Mouse (Mus musculus) spleen, adult 18-20 months (tissue): Measurements from ENCODE around the gene 1700010I14Rik.

ENCODE experiments used
- DNase-seq, 2 experiments: peaks; one replicate each; pipeline ENCODE4 v3.0.0; 2022; ENCODE audit warnings: mixed read lengths in 2 of 2

Gene 1700010I14Rik

GRCm38 (mm10) chr17:9030181-9030580 is 42.0 kb downstream of the 1700010I14Rik start:
- no peak for DNase-seq

DNA sequence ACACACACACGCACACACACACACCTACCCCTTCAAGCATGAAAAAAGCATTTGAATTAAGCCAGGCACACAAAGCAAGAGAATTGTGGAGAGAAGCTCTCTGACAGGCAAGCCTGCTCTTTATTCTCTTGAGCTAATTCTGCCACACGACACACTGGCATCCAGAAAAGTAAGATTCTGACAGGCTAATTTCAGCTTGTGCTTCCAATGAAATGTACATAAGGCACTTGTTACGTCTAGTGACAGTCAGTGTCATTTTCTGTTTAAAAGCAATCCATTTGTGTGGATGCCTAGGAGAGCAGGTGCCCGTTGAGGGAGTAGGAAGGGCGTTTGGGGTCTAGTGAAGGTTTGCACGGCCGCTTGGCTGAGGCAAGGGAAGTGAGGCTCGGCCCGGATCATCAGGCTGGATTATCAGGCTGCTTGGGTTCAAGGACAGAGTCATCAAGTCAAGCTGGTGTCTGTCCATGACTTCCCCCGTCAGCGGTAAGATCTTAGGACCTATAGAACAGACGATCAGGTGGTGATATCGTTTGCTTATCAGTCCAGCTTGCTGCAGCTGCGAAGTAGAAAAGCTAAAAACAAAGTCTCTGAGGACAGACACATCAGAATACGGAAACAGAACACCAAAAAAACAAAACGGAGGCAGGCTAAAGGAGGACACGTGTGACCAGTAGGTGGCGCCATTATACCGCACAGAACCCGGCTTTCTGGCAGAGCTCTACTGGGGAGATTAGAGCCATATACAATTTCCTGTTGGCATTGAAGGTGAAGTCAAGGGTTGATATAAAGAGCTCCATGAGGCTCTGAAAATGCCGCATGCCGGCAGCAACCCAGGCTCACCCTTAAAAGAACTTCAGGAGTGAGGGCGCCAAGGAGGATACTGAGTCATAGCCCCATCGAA is 43.4 kb downstream of the 1700010I14Rik start:
- peak in 1 of 2 experiments; percentile 66 for DNase-seq

GRCm38 (mm10) chr17:9032362-9033044 is 44.4 kb downstream of the 1700010I14Rik start:
- no peak for DNase-seq

DNA sequence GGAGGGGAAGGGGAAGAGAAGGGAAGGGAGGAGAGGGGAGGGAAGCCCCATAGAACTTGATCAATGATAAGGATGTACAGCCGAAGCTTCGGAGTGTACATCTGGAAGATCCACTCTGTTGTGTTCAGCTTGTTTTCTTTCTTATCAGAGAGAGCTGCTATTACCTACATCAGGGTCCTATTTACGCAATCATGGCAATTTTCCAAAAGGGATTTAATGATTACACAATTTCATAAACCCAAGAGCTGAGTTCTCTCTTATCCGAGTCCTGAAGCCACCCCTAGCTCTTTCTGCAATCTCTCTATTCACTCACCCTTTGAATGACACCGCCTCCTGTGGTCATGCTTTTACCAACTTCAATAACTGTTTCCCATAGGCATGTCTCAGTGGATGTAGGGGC is 45.4 kb downstream of the 1700010I14Rik start:
- no peak for DNase-seq

DNA sequence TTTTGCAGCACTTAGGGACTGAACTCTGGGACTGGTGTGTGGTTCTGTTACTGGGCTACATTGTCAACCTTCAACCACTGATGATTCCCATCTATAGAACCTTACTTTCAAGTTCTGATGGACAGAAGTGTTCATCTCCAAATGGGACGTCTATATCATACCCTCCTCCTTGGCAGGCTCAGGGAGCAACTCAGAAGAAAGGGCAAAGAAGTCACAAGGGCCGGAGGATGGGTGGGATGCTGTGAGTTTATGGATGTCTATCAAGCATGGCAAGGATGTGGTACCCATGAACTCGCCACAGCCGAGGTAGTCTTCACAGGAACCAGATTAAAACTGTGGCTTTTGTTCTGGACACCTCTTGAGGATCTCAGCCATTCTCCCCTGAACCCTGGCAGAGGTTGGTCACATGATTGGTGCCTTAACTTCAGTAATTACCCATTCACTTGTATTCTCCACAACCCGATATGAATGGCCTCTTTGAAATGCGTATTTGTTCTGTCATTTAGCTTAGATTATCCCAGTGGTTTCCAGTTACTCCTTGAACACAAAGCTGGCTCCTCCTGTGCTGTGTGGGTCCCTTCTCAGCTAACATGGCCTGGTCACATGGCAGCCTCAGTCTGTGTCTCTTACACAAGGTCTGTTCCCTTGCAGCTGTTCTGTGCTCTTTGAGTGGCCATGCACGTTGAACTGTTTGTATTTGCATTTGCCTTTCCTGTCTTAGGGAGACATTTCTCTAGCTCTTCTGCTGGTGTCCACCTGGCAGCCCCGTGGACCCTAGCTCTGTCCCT is 47.6 kb downstream of the 1700010I14Rik start:
- no peak for DNase-seq

DNA sequence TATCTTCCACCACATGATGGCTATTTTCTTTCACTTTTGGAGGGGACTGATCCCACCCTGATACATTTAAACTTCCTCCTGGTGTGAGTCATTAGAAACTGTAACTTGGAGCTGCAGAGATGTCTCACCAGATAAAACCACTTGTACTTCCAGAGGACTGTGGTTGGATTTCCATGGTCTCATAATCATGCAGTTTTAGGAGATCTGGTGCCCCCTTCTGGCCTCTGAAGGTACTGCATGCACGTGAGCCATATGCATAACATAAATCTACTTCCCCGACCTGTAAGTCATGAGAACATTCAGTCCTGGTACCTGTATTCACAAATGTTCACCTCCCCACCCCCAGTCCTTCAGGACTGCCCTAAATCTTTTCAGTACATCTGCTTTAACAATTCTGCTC is 54.6 kb downstream of the 1700010I14Rik start:
- peak in 1 of 2 experiments; percentile 12 for DNase-seq

DNA sequence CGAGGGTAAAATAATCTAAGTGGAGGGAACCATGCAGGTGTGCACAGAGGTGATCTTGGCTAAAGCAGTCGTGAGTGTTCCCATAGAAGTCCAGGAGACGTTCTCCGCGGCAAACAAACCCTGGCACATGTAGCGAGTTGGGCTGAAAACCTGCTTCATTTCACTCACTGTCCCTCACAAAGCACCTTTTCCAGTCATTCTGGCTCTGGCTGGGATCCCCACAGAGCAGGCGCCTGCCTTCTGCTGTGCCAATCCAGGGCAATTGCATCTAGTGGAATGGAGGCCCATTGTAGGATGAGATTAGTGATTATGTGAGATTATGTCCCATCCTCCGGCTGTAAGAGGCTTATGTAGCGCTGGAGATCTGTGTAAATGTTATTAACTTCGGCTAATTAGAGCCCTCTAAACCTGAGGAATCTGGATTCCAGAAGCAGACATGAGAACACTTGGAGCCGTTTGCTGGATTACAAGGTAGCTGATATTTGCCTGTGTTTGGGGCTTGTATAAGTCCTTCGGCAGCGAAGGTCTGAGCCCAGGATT is 64.4 kb downstream of the 1700010I14Rik start:
- DNase-seq = no peak

GRCm38 (mm10) chr17:9059360-9059932 is 71.3 kb downstream of the 1700010I14Rik start:
- no peak for DNase-seq
